Mouse (Mus musculus): ENCODE results near the gene Muc4.

DNA sequence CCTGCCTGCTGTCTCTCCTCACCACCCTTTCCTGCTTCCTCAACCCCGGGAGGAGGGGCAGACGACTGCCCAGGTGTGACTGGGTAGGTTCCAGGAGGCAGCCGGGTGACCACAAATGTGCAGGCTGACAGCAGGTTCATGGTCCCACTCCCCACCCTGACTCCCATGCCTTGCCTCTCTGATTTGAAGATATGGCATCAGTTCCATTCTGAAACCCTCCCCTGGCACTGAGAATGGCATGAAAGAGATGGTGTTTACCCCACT is 61.7 kb downstream of the Muc4 start, which contains the start of gene Muc20:
- no peak for TF ChIP-seq ZKSCAN1 (IDR thresholded peaks at IDR 0.05; ENCODE audit: low read depth, low read length)
- no peak for TF ChIP-seq NELFE (IDR thresholded peaks at IDR 0.05; ENCODE audit: low read depth, low read length)
- no peak for TF ChIP-seq KAT2A (conservative IDR thresholded peaks at IDR 0.05; ENCODE audit: low read depth, low read length)
- no peak for TF ChIP-seq ZMIZ1 (IDR thresholded peaks at IDR 0.05; ENCODE audit: low read depth, low read length)

All from MEL (cell line).